Mouse (Mus musculus) forebrain, embryonic 11.5 days (tissue): ENCODE results near the gene Prlhr. TPM values are rescaled to one million over a fixed set of nuclear protein-coding genes. Genes with fewer than 3 reads are reported as not detected.
A peak's percentile ranks its signal among the peaks of the same experiment; 100 is the strongest.

Experiments used
- ATAC-seq: fragments of 200-750 bp; cut with Nextera tagmentation; replicated peaks from 2 replicates; pipeline ENCODE4 v1.8.0; 2017; ENCODE audit warnings: moderate TSS enrichment; ENCODE audit not compliant: low FRiP score
- DNase-seq: peaks from one replicate; pipeline ENCODE4 v3.0.0-alpha.2; 2017; ENCODE audit warnings: low spot score
- H3K27ac ChIP-seq: fragments of 300-500 bp; sonication (generic); 2 replicates; pipeline ENCODE4 v1.5.1; 2014; ENCODE audit warnings: low read depth, low read length
- H3K27me3 ChIP-seq: fragments of 300-500 bp; sonication (generic); 2 replicates; pipeline ENCODE4 v1.6.1; 2014; ENCODE audit warnings: mild to moderate bottlenecking, low read length, mixed read lengths; ENCODE audit not compliant: control insufficient read depth, insufficient read depth
- H3K36me3 ChIP-seq: fragments of 300-500 bp; sonication (generic); 2 replicates; pipeline ENCODE4 v1.6.1; 2014; ENCODE audit warnings: mild to moderate bottlenecking, low read length, moderate library complexity, mixed read lengths; ENCODE audit not compliant: control insufficient read depth, insufficient read depth
- H3K4me1 ChIP-seq: fragments of 300-500 bp; sonication (generic); replicated peaks from 2 replicates; pipeline ENCODE4 v1.6.1; 2014; ENCODE audit warnings: low read length, mixed read lengths; ENCODE audit not compliant: control insufficient read depth, insufficient read depth
- H3K4me2 ChIP-seq: fragments of 300-500 bp; sonication (generic); 2 replicates; pipeline ENCODE4 v1.6.1; 2014; ENCODE audit warnings: low read depth, mild to moderate bottlenecking, low read length, moderate library complexity, mixed read lengths; ENCODE audit not compliant: severe bottlenecking
- H3K4me3 ChIP-seq: fragments of 300-500 bp; sonication (generic); 2 replicates; pipeline ENCODE4 v1.5.1; 2014; ENCODE audit warnings: low read depth, low read length
- H3K9ac ChIP-seq: fragments of 300-500 bp; sonication (generic); 2 replicates; pipeline ENCODE4 v1.6.1; 2014; ENCODE audit warnings: low read length
- H3K9me3 ChIP-seq: fragments of 300-500 bp; sonication (generic); 2 replicates; pipeline ENCODE4 v1.6.1; 2016; ENCODE audit warnings: low read length, mixed read lengths; ENCODE audit not compliant: control insufficient read depth
- WGBS: fragments of 180-500 bp; shearing (Covaris S2); extraction: QIAGEN DNeasy Blood & Tissue Kit; methylation state at CpG from one replicate; pipeline ENCODE4 v1.1.7; 2014; 5-methylcytosine and 5-hydroxymethylcytosine counted together
- polyA plus RNA-seq: library from polyadenylated mRNA; unstranded; fragments of >200 nt; fragmentation: Nextera tagmentation; extraction: Ambion mirVana; gene quantifications from 2 replicates; pipeline ENCODE4 v1.2.1, GENCODE M21; 2014

Prlhr gene
- not detected in 2 replicates for polyA plus RNA-seq

DNA sequence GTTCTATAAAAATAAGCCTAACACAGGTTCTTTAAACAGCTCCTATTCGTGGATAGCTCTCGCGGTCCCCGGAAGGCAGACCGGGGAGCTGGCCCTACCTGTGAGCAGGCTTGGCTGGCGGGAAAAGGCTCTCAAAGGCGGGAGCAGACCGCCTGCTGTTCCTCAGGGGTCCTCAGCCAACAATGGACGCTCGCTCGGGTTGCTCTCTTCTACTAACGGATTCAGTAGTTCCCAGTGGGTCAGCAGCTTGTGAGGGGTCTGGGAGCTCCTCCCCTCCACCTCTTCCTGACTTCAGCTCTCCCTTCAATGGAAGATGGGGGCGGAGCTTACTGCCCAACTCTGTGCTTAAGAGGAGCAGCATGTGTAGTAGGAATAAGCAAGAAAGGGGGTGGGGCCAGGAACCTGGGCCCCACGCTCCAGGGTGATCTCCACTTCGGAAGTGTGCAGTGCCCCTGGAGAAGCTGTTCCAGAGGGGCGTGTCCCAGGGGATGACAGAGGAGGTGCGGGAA, at the start of gene Prlhr:
Prlhr (minus strand) TSS at position 51 of the 509 bp plus-strand sequence.
- 5% methylated on average over 17 of the region's 17 CpGs for WGBS
- H3K27me3 ChIP-seq, result peaks cover 28% of the 10 kb centered on the region
- peaks cover 12% of the 10 kb centered on the region; the same call in 1 of the 2 replicates for H3K4me1 ChIP-seq
- H3K36me3 ChIP-seq, result no peaks in the 10 kb centered on the region
- ATAC-seq, result no peak
- DNase-seq, result no peak
- H3K4me2 ChIP-seq, result peak within 1 kb of the TSS; percentile 56
- no peak within 1 kb of the TSS for H3K27ac ChIP-seq
- no peak within 1 kb of the TSS for H3K9ac ChIP-seq
- H3K4me3 ChIP-seq, result peak within 1 kb of the TSS; percentile 29
- H3K9me3 ChIP-seq, result no peaks in the 10 kb centered on the region

- no peaks in the 10 kb centered on the region for H3K9me3 ChIP-seq
- no peak for ATAC-seq
- WGBS, result 79% methylated on average over 2 of the region's 2 CpGs
Observed at GRCm38 (mm10) chr19:60515064-60515463, 47.0 kb upstream of the Prlhr start.

GRCm38 (mm10) chr19:60513431-60513830, 45.3 kb upstream of the Prlhr start:
- WGBS, result 43% methylated on average over 3 of the region's 3 CpGs
- DNase-seq (no peak), ATAC-seq (no peak)
- no peak overlapping the region for H3K4me2 ChIP-seq
- H3K4me3 ChIP-seq, result no peak overlapping the region
- H3K27ac ChIP-seq, result no peak overlapping the region
- H3K4me1 ChIP-seq, result peaks cover 3% of the 10 kb centered on the region; the same call in 1 of the 2 replicates
- no peaks in the 10 kb centered on the region for H3K27me3 ChIP-seq
- no peaks in the 10 kb centered on the region for H3K9me3 ChIP-seq
- H3K9ac ChIP-seq, result no peak overlapping the region
- no peaks in the 10 kb centered on the region for H3K36me3 ChIP-seq

More at GRCm38 (mm10) chr19:60515064-60515463, 47.0 kb upstream of the Prlhr start:
- Histone ChIP-seq H3K36me3 (no peaks in the 10 kb centered on the region), H3K27me3 (no peaks in the 10 kb centered on the region), H3K9ac (no peak overlapping the region), H3K4me3 (no peak overlapping the region), H3K4me1 (peaks cover 3% of the 10 kb centered on the region; the same call in 1 of the 2 replicates), H3K27ac (no peak overlapping the region), H3K4me2 (no peak overlapping the region)
- DNase-seq, result no peak

DNA sequence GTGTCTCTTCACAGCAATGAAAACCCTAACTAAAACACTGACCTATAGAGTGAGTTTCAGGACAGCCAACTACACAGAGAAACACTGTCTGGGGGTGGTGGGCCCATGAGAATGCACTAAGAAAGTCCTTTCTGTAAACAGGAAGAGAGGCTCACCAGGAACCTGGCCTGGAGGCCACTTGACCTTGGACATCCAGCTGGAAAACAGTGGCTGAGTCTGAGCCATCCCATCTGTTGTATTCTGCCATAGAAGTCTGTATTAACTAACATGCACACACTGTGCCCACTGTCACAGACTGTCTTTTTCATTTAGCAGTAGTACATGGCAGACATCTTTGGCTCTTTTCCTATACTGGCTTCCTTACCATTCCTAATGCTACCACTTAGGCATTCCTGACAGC, 32.1 kb upstream of the Prlhr start:
- Histone ChIP-seq H3K9ac (no peak overlapping the region), H3K4me3 (no peak overlapping the region), H3K36me3 (no peaks in the 10 kb centered on the region), H3K27ac (no peak overlapping the region), H3K27me3 (no peaks in the 10 kb centered on the region), H3K4me2 (no peak overlapping the region), H3K4me1 (no peaks in the 10 kb centered on the region), H3K9me3 (no peaks in the 10 kb centered on the region)
- no peak for ATAC-seq
- DNase-seq, result no peak

- WGBS, result 70% methylated on average over 4 of the region's 4 CpGs
- H3K9me3 ChIP-seq, result no peaks in the 10 kb centered on the region
- no peak for ATAC-seq
- H3K27ac ChIP-seq, result no peak overlapping the region
- no peaks in the 10 kb centered on the region for H3K36me3 ChIP-seq
- no peak overlapping the region for H3K4me3 ChIP-seq
- no peaks in the 10 kb centered on the region for H3K4me1 ChIP-seq
- H3K9ac ChIP-seq, result no peak overlapping the region
- DNase-seq, result no peak
- no peak overlapping the region for H3K4me2 ChIP-seq
- H3K27me3 ChIP-seq, result no peaks in the 10 kb centered on the region
Observed at GRCm38 (mm10) chr19:60497171-60497570, 29.1 kb upstream of the Prlhr start.

DNA sequence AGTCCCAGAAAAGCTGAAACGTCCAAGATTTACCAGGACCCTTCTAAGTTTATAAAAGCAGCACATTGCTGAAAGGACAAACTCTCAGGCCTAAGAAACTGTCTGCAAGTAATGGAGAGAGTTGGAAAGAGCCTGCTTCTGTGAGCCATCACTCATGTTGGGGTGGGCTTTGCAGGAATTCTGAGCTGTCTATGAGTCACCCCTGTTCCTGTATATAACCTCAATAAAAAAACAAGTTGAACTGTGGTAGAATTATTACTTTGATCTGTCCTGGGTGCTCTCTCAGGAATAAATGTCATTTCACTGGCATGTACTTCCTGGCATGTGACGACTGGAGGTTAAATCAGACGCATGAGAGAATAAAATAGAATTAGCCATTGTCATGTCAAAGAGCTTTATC, 27.7 kb upstream of the Prlhr start:
- no peak overlapping the region for H3K9ac ChIP-seq
- no peaks in the 10 kb centered on the region for H3K27me3 ChIP-seq
- H3K36me3 ChIP-seq, result no peaks in the 10 kb centered on the region
- no peak overlapping the region for H3K4me3 ChIP-seq
- ATAC-seq (no peak), DNase-seq (no peak)
- H3K9me3 ChIP-seq, result no peaks in the 10 kb centered on the region
- H3K4me2 ChIP-seq, result no peak overlapping the region
- no peaks in the 10 kb centered on the region for H3K4me1 ChIP-seq
- WGBS, result 72% methylated on average over 3 of the region's 3 CpGs
- no peak overlapping the region for H3K27ac ChIP-seq

DNA sequence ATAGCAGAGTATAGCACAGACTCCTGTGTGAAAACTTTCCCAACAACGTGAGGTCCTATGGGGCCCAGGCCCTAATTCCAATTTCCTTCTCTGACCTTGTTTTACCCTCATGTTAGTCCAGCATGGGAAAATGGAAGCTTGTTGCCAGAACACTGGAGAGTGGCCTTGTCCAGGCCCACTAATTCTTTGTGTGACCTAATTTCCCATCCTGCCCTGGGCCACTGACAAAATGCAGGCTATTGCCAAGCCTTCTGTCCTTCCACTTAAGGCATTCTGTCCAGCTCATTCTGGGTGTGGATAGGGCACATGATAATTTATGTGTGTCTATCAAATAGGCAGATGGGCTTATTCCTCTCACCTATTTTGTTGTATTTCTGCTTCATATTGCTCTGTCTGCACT, 21.5 kb upstream of the Prlhr start:
- Histone ChIP-seq H3K36me3 (no peaks in the 10 kb centered on the region), H3K4me2 (no peak overlapping the region), H3K4me3 (no peak overlapping the region), H3K27ac (no peak overlapping the region), H3K9me3 (no peaks in the 10 kb centered on the region), H3K27me3 (no peaks in the 10 kb centered on the region), H3K4me1 (no peaks in the 10 kb centered on the region), H3K9ac (no peak overlapping the region)
- WGBS, result 95% methylated on average over 1 of the region's 1 CpGs
- ATAC-seq (no peak), DNase-seq (no peak)

DNA sequence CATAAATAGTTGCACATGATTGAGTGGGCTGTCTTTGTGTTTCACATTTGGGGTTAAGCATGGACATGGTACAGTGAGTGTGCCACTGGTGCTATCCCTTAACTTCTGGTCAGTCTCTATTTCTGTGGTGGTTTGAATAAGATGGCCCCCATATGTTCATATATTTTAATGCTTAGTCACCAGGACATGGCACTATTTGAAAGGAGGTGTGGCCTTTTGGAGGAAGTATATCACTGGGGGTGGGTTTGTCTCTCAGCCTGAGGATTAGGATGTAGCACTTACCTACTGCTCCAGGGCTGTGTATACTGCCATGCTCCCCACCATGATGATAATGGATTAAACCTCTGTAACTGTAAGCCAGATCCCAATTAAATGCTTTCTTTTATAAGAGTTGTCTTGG, 17.2 kb upstream of the Prlhr start:
- H3K36me3 ChIP-seq, result no peaks in the 10 kb centered on the region
- H3K4me2 ChIP-seq, result no peak overlapping the region
- H3K27ac ChIP-seq, result no peak overlapping the region
- no peak overlapping the region for H3K9ac ChIP-seq
- H3K27me3 ChIP-seq, result no peaks in the 10 kb centered on the region
- H3K4me1 ChIP-seq, result no peaks in the 10 kb centered on the region
- DNase-seq (no peak), ATAC-seq (no peak)
- H3K4me3 ChIP-seq, result no peak overlapping the region
- no peaks in the 10 kb centered on the region for H3K9me3 ChIP-seq

GRCm38 (mm10) chr19:60478859-60479258, 10.8 kb upstream of the Prlhr start:
- H3K27me3 ChIP-seq, result no peaks in the 10 kb centered on the region
- H3K27ac ChIP-seq, result no peak overlapping the region
- WGBS, result 52% methylated on average over 1 of the region's 1 CpGs
- no peaks in the 10 kb centered on the region for H3K9me3 ChIP-seq
- H3K9ac ChIP-seq, result no peak overlapping the region
- ATAC-seq (no peak), DNase-seq (no peak)
- H3K36me3 ChIP-seq, result no peaks in the 10 kb centered on the region
- H3K4me1 ChIP-seq, result no peaks in the 10 kb centered on the region
- no peak overlapping the region for H3K4me2 ChIP-seq
- H3K4me3 ChIP-seq, result no peak overlapping the region
